Mouse (Mus musculus) lung, postnatal 0 days (tissue): ENCODE data around the gene Phldb2. TPM values are rescaled to one million over a fixed set of nuclear protein-coding genes. Genes with fewer than 3 reads are reported as not detected.
A peak's percentile ranks its signal among the peaks of the same experiment; 100 is the strongest.

Experiments used
- ATAC-seq: fragments of 200-750 bp; cut with Nextera tagmentation; 2 replicates; pipeline ENCODE4 v1.8.0; 2017; ENCODE audit warnings: moderate library complexity
- DNase-seq: peaks from one replicate; pipeline ENCODE4 v3.0.0-alpha.2; 2016; ENCODE audit warnings: low spot score
- H3K27ac ChIP-seq: fragments of 300-500 bp; sonication (generic); 2 replicates; pipeline ENCODE4 v1.5.1; 2014; ENCODE audit warnings: antibody characterized with exemption, mild to moderate bottlenecking, low read length, mixed read lengths
- H3K27me3 ChIP-seq: fragments of 300-500 bp; sonication (generic); replicated peaks from 2 replicates; pipeline ENCODE4 v1.6.1; 2014; ENCODE audit warnings: low read length, mixed read lengths; ENCODE audit not compliant: insufficient read depth
- H3K36me3 ChIP-seq: fragments of 300-500 bp; sonication (generic); 2 replicates; pipeline ENCODE4 v1.6.1; 2014; ENCODE audit warnings: low read length, mixed read lengths; ENCODE audit not compliant: insufficient read depth
- H3K4me1 ChIP-seq: fragments of 300-500 bp; sonication (generic); 2 replicates; pipeline ENCODE4 v1.6.1; 2014; ENCODE audit warnings: antibody characterized with exemption, low read depth, low read length, mixed read lengths; ENCODE audit not compliant: insufficient read depth
- H3K4me2 ChIP-seq: fragments of 300-500 bp; sonication (generic); replicated peaks from 2 replicates; pipeline ENCODE4 v1.6.1; 2014; ENCODE audit warnings: low read depth, mild to moderate bottlenecking, low read length, moderate library complexity, mixed read lengths
- H3K4me3 ChIP-seq: fragments of 300-500 bp; sonication (generic); 2 replicates; pipeline ENCODE4 v1.5.1; 2014; ENCODE audit warnings: low read depth, low read length
- H3K9ac ChIP-seq: fragments of 300-500 bp; sonication (generic); replicated peaks from 2 replicates; pipeline ENCODE4 v1.6.1; 2014; ENCODE audit warnings: low read depth, mild to moderate bottlenecking
- H3K9me3 ChIP-seq: fragments of 300-500 bp; sonication (generic); 2 replicates; pipeline ENCODE4 v1.6.1; 2016; ENCODE audit warnings: low read length, mixed read lengths
- CTCF ChIP-seq: IDR thresholded peaks from 2 replicates; pipeline ENCODE4 v1.5.1; 2016; ENCODE audit warnings: antibody characterized with exemption, mild to moderate bottlenecking
- EP300 ChIP-seq: IDR thresholded peaks from 2 replicates; pipeline ENCODE4 v1.6.1; 2016; ENCODE audit warnings: antibody characterized with exemption, mild to moderate bottlenecking, control low read depth
- WGBS: fragments of 180-500 bp; shearing (Covaris S2); extraction: QIAGEN DNeasy Blood & Tissue Kit; methylation state at CpG from one replicate; pipeline ENCODE4 v1.1.7; 2014; 5-methylcytosine and 5-hydroxymethylcytosine counted together
- polyA plus RNA-seq: library from polyadenylated mRNA; unstranded; fragments of >200 nt; fragmentation: Nextera tagmentation; extraction: Ambion mirVana; gene quantifications from 2 replicates; pipeline ENCODE4 v1.2.1, GENCODE M21; 2015

The Phldb2 gene
- polyA plus RNA-seq, 1 experiment from 2014 or later: 54.2 TPM

DNA sequence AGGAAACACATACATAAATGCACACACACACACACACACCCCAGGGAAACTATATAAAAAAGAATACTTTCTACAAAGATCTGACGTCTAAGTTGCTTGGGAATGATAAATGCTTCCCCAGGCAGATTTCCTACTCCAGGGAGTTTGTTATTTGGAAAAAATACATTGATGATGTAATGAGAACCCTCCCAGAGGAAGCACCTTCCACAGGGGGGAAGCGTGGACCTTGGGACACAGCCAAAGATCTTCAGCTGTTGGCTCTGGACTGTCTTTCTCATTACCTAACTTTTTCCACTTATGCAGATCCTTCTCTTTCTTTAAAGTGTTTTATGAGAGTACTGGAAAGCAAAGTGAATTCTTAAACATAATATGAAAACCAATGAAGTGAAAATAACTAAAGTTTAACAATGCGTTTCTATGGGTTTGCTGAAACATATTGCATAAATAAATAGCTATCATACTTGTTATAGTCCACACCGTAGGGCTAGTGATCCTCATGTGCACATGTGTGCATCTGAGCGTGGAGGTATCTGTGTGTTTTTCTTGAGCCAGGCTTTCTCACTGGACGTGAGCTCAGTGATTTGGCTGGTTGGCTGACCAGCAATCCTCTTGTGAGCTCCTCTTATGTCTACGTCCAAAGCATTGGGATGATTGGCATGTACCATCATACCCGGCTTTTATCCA is 30.7 kb downstream of the Phldb2 start:
- ATAC-seq (peak; percentile 72), DNase-seq (peak; percentile 81)
- no peaks in the 10 kb centered on the region for H3K9me3 ChIP-seq
- H3K27ac ChIP-seq: peak overlapping the region; percentile 51
- no peaks in the 10 kb centered on the region for H3K36me3 ChIP-seq
- H3K4me2 ChIP-seq: no peak overlapping the region; the same call in 1 of the 2 replicates
- no peak overlapping the region for H3K9ac ChIP-seq
- 38% methylated on average over 8 of the region's 8 CpGs for WGBS
- H3K4me1 ChIP-seq: peaks cover 34% of the 10 kb centered on the region; the same call in 1 of the 2 replicates
- TF ChIP-seq CTCF (no peak), EP300 (peak; percentile 87)
- H3K4me3 ChIP-seq: no peak overlapping the region
- no peaks in the 10 kb centered on the region for H3K27me3 ChIP-seq

GRCm38 (mm10) chr16:45919572-45919971 is 33.8 kb downstream of the Phldb2 start:
- Histone ChIP-seq H3K36me3 (no peaks in the 10 kb centered on the region), H3K9ac (no peak overlapping the region), H3K27me3 (no peaks in the 10 kb centered on the region), H3K4me3 (no peak overlapping the region), H3K4me1 (peaks cover 23% of the 10 kb centered on the region; the same call in 1 of the 2 replicates), H3K9me3 (no peaks in the 10 kb centered on the region), H3K27ac (no peak overlapping the region), H3K4me2 (no peak overlapping the region)
- no peak for DNase-seq
- no peak for TF ChIP-seq CTCF
- no peak for TF ChIP-seq EP300
- WGBS: 47% methylated on average over 8 of the region's 8 CpGs
- no peak for ATAC-seq

GRCm38 (mm10) chr16:45903595-45903994 is 49.8 kb downstream of the Phldb2 start:
- no peak for ATAC-seq
- no peak overlapping the region for H3K9ac ChIP-seq

GRCm38 (mm10) chr16:45898459-45898858 is 54.9 kb downstream of the Phldb2 start:
- H3K4me2 ChIP-seq: no peak overlapping the region
- no peak overlapping the region for H3K9ac ChIP-seq
- H3K4me3 ChIP-seq: no peak overlapping the region
- no peaks in the 10 kb centered on the region for H3K4me1 ChIP-seq
- DNase-seq (peak; percentile 74), ATAC-seq (peak; percentile 83)
- H3K27me3 ChIP-seq: no peaks in the 10 kb centered on the region
- H3K9me3 ChIP-seq: no peaks in the 10 kb centered on the region
- no peak overlapping the region for H3K27ac ChIP-seq
- WGBS: 57% methylated on average over 3 of the region's 3 CpGs
- no peaks in the 10 kb centered on the region for H3K36me3 ChIP-seq
- TF ChIP-seq CTCF (no peak), EP300 (peak; percentile 52)

More at GRCm38 (mm10) chr16:45903595-45903994, 49.8 kb downstream of the Phldb2 start:
- no peak overlapping the region for H3K27ac ChIP-seq
- H3K4me2 ChIP-seq: no peak overlapping the region
- H3K9me3 ChIP-seq: no peaks in the 10 kb centered on the region
- DNase-seq: no peak
- H3K27me3 ChIP-seq: no peaks in the 10 kb centered on the region
- H3K4me3 ChIP-seq: no peak overlapping the region
- 83% methylated on average over 8 of the region's 8 CpGs for WGBS
- H3K4me1 ChIP-seq: no peaks in the 10 kb centered on the region
- no peaks in the 10 kb centered on the region for H3K36me3 ChIP-seq
- TF ChIP-seq CTCF (no peak), EP300 (no peak)

DNA sequence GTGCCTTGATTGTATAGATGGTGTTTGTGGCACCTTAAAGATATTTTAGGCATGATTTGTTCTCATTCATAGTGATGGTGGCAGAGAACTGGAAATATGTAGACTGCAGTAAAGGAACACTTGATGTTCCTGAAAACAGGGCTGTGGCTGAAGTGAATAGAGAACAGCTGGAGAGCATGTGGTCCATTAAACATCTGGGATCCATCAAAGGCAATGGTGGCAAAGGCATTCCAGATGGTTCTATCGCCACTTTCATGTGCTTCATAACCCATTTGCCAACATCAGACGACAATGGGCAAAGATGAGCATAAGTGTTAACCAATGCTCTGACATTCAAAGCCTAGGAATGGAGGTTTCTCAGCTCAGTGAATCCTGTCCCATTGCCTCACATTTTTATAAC is 56.8 kb downstream of the Phldb2 start:
- no peaks in the 10 kb centered on the region for H3K4me1 ChIP-seq
- no peaks in the 10 kb centered on the region for H3K27me3 ChIP-seq
- DNase-seq (peak; percentile 23), ATAC-seq (no peak)
- H3K27ac ChIP-seq: no peak overlapping the region
- H3K36me3 ChIP-seq: no peaks in the 10 kb centered on the region
- TF ChIP-seq CTCF (no peak), EP300 (no peak)
- no peak overlapping the region for H3K9ac ChIP-seq
- no peak overlapping the region for H3K4me2 ChIP-seq
- no peaks in the 10 kb centered on the region for H3K9me3 ChIP-seq
- 63% methylated on average over 2 of the region's 2 CpGs for WGBS
- H3K4me3 ChIP-seq: no peak overlapping the region

- H3K9ac ChIP-seq: no peak overlapping the region
- H3K36me3 ChIP-seq: no peaks in the 10 kb centered on the region
- no peak overlapping the region for H3K4me3 ChIP-seq
- no peak for DNase-seq
- H3K9me3 ChIP-seq: no peaks in the 10 kb centered on the region
- no peak for TF ChIP-seq CTCF
- no peak for TF ChIP-seq EP300
- H3K4me1 ChIP-seq: peaks cover 3% of the 10 kb centered on the region; the same call in 1 of the 2 replicates
- no peak overlapping the region for H3K27ac ChIP-seq
- H3K27me3 ChIP-seq: no peaks in the 10 kb centered on the region
- WGBS: 79% methylated on average over 5 of the region's 5 CpGs
- ATAC-seq: no peak
- no peak overlapping the region for H3K4me2 ChIP-seq
Measured at GRCm38 (mm10) chr16:45894998-45895397, 58.4 kb downstream of the Phldb2 start.
